Mouse (Mus musculus) heart, embryonic 10.5 days (tissue): Measurements from ENCODE around the gene Snapin. TPM values are rescaled to one million over a fixed set of nuclear protein-coding genes. Genes with fewer than 3 reads are reported as not detected.

Experiments used
- DNase-seq: peaks from one replicate; pipeline ENCODE4 v3.0.0-alpha.2; 2017; ENCODE audit warnings: low spot score
- H3K27ac ChIP-seq: fragments of 300-500 bp; sonication (generic); 2 replicates; pipeline ENCODE4 v1.5.1; 2016; ENCODE audit warnings: mild to moderate bottlenecking
- H3K27me3 ChIP-seq: fragments of 300-500 bp; sonication (generic); 2 replicates; pipeline ENCODE4 v1.6.1; 2016; ENCODE audit warnings: mild to moderate bottlenecking; ENCODE audit not compliant: poor library complexity, insufficient read depth, severe bottlenecking
- H3K36me3 ChIP-seq: fragments of 300-500 bp; sonication (generic); 2 replicates; pipeline ENCODE4 v1.6.1; 2016; ENCODE audit warnings: mild to moderate bottlenecking, moderate library complexity
- H3K4me1 ChIP-seq: fragments of 300-500 bp; sonication (generic); 2 replicates; pipeline ENCODE4 v1.6.1; 2016; ENCODE audit warnings: mild to moderate bottlenecking
- H3K4me3 ChIP-seq: fragments of 300-500 bp; sonication (generic); 2 replicates; pipeline ENCODE4 v1.5.1; 2016; ENCODE audit warnings: mild to moderate bottlenecking, moderate library complexity
- H3K9me3 ChIP-seq: fragments of 300-500 bp; sonication (generic); 2 replicates; pipeline ENCODE4 v1.6.1; 2016; ENCODE audit warnings: mild to moderate bottlenecking, moderate library complexity
- WGBS: fragments of 180-500 bp; shearing (Covaris S2); methylation state at CpG from one replicate; pipeline ENCODE4 v1.1.7; 2016; 5-methylcytosine and 5-hydroxymethylcytosine counted together
- polyA plus RNA-seq: library from polyadenylated mRNA; unstranded; fragments of >200 nt; fragmentation: Nextera tagmentation; extraction: Ambion mirVana; gene quantifications from 2 replicates; pipeline ENCODE4 v1.2.1, GENCODE M21; 2016

The Snapin gene
- polyA plus RNA-seq, 1 experiment from 2014 or later: 71.7 TPM

- no peak overlapping the region for H3K27ac ChIP-seq
Observed at GRCm38 (mm10) chr3:90443977-90444376, 46.9 kb downstream of the Snapin start.

GRCm38 (mm10) chr3:90440756-90441155 is 50.1 kb downstream of the Snapin start:
- DNase-seq: no peak
- Histone ChIP-seq H3K36me3 (no peaks in the 10 kb centered on the region), H3K4me3 (no peak overlapping the region), H3K4me1 (peaks cover 2% of the 10 kb centered on the region; the same call in 1 of the 2 replicates), H3K27ac (no peak overlapping the region), H3K9me3 (no peaks in the 10 kb centered on the region), H3K27me3 (no peaks in the 10 kb centered on the region)
- 81% methylated on average over 2 of the region's 2 CpGs for WGBS

More at GRCm38 (mm10) chr3:90443977-90444376, 46.9 kb downstream of the Snapin start:
- Histone ChIP-seq H3K4me3 (no peak overlapping the region), H3K4me1 (peaks cover 20% of the 10 kb centered on the region), H3K36me3 (no peaks in the 10 kb centered on the region), H3K27me3 (no peaks in the 10 kb centered on the region), H3K9me3 (no peaks in the 10 kb centered on the region)
- 91% methylated on average over 3 of the region's 3 CpGs for WGBS
- no peak for DNase-seq

Other genes with a start within 250 kb of the Snapin start
- gene Creb3l4, start 247.5 kb downstream of the Snapin start, polyA plus RNA-seq: 2.1 and 2.2 TPM in 2 replicates
- 51.3 and 79.6 TPM in 2 replicates for gene Slc39a1, start 242.9 kb downstream of the Snapin start, polyA plus RNA-seq
- gene Crtc2, start 236.9 kb downstream of the Snapin start, polyA plus RNA-seq: 14.4 and 21.6 TPM in 2 replicates
- 4.6 and 7.0 TPM in 2 replicates for gene Dennd4b, start 225.8 kb downstream of the Snapin start, polyA plus RNA-seq
- gene Gatad2b, start 197.9 kb downstream of the Snapin start, polyA plus RNA-seq: 10.6 and 11.8 TPM in 2 replicates
- gene Slc27a3, start 101.1 kb downstream of the Snapin start, polyA plus RNA-seq: 12.6 and 19.9 TPM in 2 replicates
- 31.0 and 36.7 TPM in 2 replicates for gene Ints3, start 57.4 kb downstream of the Snapin start, polyA plus RNA-seq
- gene Npr1, start 25.2 kb downstream of the Snapin start, polyA plus RNA-seq: 7.1 and 8.7 TPM in 2 replicates
- 149 and 215 TPM in 2 replicates for gene Ilf2, start 14.9 kb downstream of the Snapin start, polyA plus RNA-seq
- gene Chtop, start 18.5 kb upstream of the Snapin start, polyA plus RNA-seq: 120 and 136 TPM in 2 replicates
- 64.6 and 111 TPM in 2 replicates for gene S100a1, start 23.4 kb upstream of the Snapin start, polyA plus RNA-seq
- gene S100a13, start 23.4 kb upstream of the Snapin start, polyA plus RNA-seq: 32.3 and 52.5 TPM in 2 replicates
- gene S100a14, start 35.8 kb upstream of the Snapin start, polyA plus RNA-seq: 0.28 TPM in 1 of 2 replicates, not detected in the other
- gene S100a16, start 46.2 kb upstream of the Snapin start, polyA plus RNA-seq: 18.1 and 36.6 TPM in 2 replicates
- 0.31 and 0.44 TPM in 2 replicates for gene S100a3, start 69.5 kb upstream of the Snapin start, polyA plus RNA-seq
- not detected in 2 replicates for gene S100a2, start 99.2 kb upstream of the Snapin start, polyA plus RNA-seq
- gene Gm42674, start 110.9 kb upstream of the Snapin start, polyA plus RNA-seq: not detected in 2 replicates
- 0.30 and 0.43 TPM in 2 replicates for gene S100a4, start 112.7 kb upstream of the Snapin start, polyA plus RNA-seq
- gene S100a5, start 117.5 kb upstream of the Snapin start, polyA plus RNA-seq: not detected in 2 replicates
- gene S100a6, start 121.8 kb upstream of the Snapin start, polyA plus RNA-seq: 27.3 and 28.9 TPM in 2 replicates
- not detected in 2 replicates for gene S100a7a, start 163.0 kb upstream of the Snapin start, polyA plus RNA-seq
- not detected in 2 replicates for gene S100a8, start 177.9 kb upstream of the Snapin start, polyA plus RNA-seq
- gene S100a9, start 204.7 kb upstream of the Snapin start, polyA plus RNA-seq: not detected in 2 replicates
- not detected in 2 replicates for gene Pglyrp4, start 235.9 kb upstream of the Snapin start, polyA plus RNA-seq